Mouse (Mus musculus) neural tube, embryonic 13.5 days (tissue): ENCODE results near the gene Ppm1a. TPM values are rescaled to one million over a fixed set of nuclear protein-coding genes. Genes with fewer than 3 reads are reported as not detected.

ENCODE experiments used
- ATAC-seq: fragments of 200-750 bp; cut with Nextera tagmentation; 2 replicates; pipeline ENCODE4 v1.8.0; 2017; ENCODE audit warnings: low read depth, mild to moderate bottlenecking, moderate TSS enrichment, moderate library complexity
- H3K27ac ChIP-seq: fragments of 300-500 bp; sonication (generic); replicated peaks from 2 replicates; pipeline ENCODE4 v1.5.1; 2015; ENCODE audit warnings: moderate library complexity, mild to moderate bottlenecking, inconsistent platforms
- H3K27me3 ChIP-seq: fragments of 300-500 bp; sonication (generic); 2 replicates; pipeline ENCODE4 v1.6.1; 2015; ENCODE audit warnings: mild to moderate bottlenecking, inconsistent platforms
- H3K36me3 ChIP-seq: fragments of 300-500 bp; sonication (generic); 2 replicates; pipeline ENCODE4 v1.6.1; 2015; ENCODE audit warnings: mild to moderate bottlenecking, inconsistent platforms
- H3K4me1 ChIP-seq: fragments of 300-500 bp; sonication (generic); replicated peaks from 2 replicates; pipeline ENCODE4 v1.6.1; 2015; ENCODE audit warnings: inconsistent platforms
- H3K4me2 ChIP-seq: fragments of 300-500 bp; sonication (generic); 2 replicates; pipeline ENCODE4 v1.6.1; 2015; ENCODE audit warnings: inconsistent platforms, mild to moderate bottlenecking, moderate library complexity
- H3K4me3 ChIP-seq: fragments of 300-500 bp; sonication (generic); 2 replicates; pipeline ENCODE4 v1.5.1; 2015; ENCODE audit warnings: mild to moderate bottlenecking, inconsistent platforms
- H3K9ac ChIP-seq: fragments of 300-500 bp; sonication (generic); 2 replicates; pipeline ENCODE4 v1.6.1; 2015; ENCODE audit warnings: moderate library complexity, mild to moderate bottlenecking, inconsistent platforms
- H3K9me3 ChIP-seq: fragments of 300-500 bp; sonication (generic); 2 replicates; pipeline ENCODE4 v1.6.1; 2016; ENCODE audit warnings: inconsistent platforms
- WGBS: fragments of 180-500 bp; shearing (Covaris S2); methylation state at CpG from one replicate; pipeline ENCODE4 v1.1.7; 2015; 5-methylcytosine and 5-hydroxymethylcytosine counted together
- polyA plus RNA-seq: library from polyadenylated mRNA; unstranded; fragments of >200 nt; fragmentation: Nextera tagmentation; extraction: Ambion mirVana; gene quantifications from 2 replicates; pipeline ENCODE4 v1.2.1, GENCODE M21; 2015

The Ppm1a gene
- polyA plus RNA-seq, 1 experiment from 2014 or later: 77.2 TPM

GRCm38 (mm10) chr12:72786986-72787385, 29.7 kb downstream of the Ppm1a start:
- no peak overlapping the region for H3K4me2 ChIP-seq
- no peak overlapping the region for H3K9ac ChIP-seq
- 89% methylated on average over 4 of the region's 4 CpGs for whole genome bisulfite sequencing
- no peak overlapping the region for H3K27ac ChIP-seq
- no peaks in the 10 kb centered on the region for H3K27me3 ChIP-seq
- no peak for ATAC-seq
- H3K36me3 ChIP-seq: peaks cover 33% of the 10 kb centered on the region
- H3K4me3 ChIP-seq: no peak overlapping the region
- 0 out of 2 replicates have a peak, but pooled peaks cover 5% of the 10 kb centered on the region for H3K4me1 ChIP-seq
- no peaks in the 10 kb centered on the region for H3K9me3 ChIP-seq

GRCm38 (mm10) chr12:72790538-72790937, 33.3 kb downstream of the Ppm1a start:
- ATAC-seq: no peak

GRCm38 (mm10) chr12:72792320-72793091, 35.3 kb downstream of the Ppm1a start:
- Histone ChIP-seq H3K4me1 (0 out of 2 replicates have a peak, but pooled peaks cover 5% of the 10 kb centered on the region), H3K27ac (no peak overlapping the region), H3K27me3 (no peaks in the 10 kb centered on the region), H3K36me3 (peaks cover 42% of the 10 kb centered on the region), H3K4me2 (no peak overlapping the region), H3K4me3 (no peak overlapping the region), H3K9me3 (no peaks in the 10 kb centered on the region), H3K9ac (no peak overlapping the region)
- no peak for ATAC-seq
- 83% methylated on average over 11 of the region's 11 CpGs for WGBS

More at GRCm38 (mm10) chr12:72790538-72790937, 33.3 kb downstream of the Ppm1a start:
- 0 out of 2 replicates have a peak, but pooled peaks cover 5% of the 10 kb centered on the region for H3K4me1 ChIP-seq
- no peak overlapping the region for H3K4me3 ChIP-seq
- no peak overlapping the region for H3K9ac ChIP-seq
- no peaks in the 10 kb centered on the region for H3K9me3 ChIP-seq
- no peaks in the 10 kb centered on the region for H3K27me3 ChIP-seq
- H3K4me2 ChIP-seq: no peak overlapping the region
- 51% methylated on average over 7 of the region's 7 CpGs for WGBS
- H3K27ac ChIP-seq: no peak overlapping the region
- H3K36me3 ChIP-seq: peaks cover 41% of the 10 kb centered on the region

- Histone ChIP-seq H3K27me3 (no peaks in the 10 kb centered on the region), H3K4me1 (0 out of 2 replicates have a peak, but pooled peaks cover 3% of the 10 kb centered on the region), H3K4me2 (no peak overlapping the region), H3K36me3 (peaks cover 42% of the 10 kb centered on the region), H3K9me3 (no peaks in the 10 kb centered on the region), H3K4me3 (no peak overlapping the region), H3K9ac (no peak overlapping the region), H3K27ac (no peak overlapping the region)
- 94% methylated on average over 8 of the region's 8 CpGs for WGBS
- no peak for ATAC-seq
Measured at GRCm38 (mm10) chr12:72793983-72794382, 36.7 kb downstream of the Ppm1a start.

- H3K27me3 ChIP-seq: no peaks in the 10 kb centered on the region
- H3K4me3 ChIP-seq: no peak overlapping the region
- peaks cover 6% of the 10 kb centered on the region; the same call in 1 of the 2 replicates for H3K4me1 ChIP-seq
- H3K9me3 ChIP-seq: no peaks in the 10 kb centered on the region; the same call in 1 of the 2 replicates
- no peak overlapping the region for H3K9ac ChIP-seq
- no peak overlapping the region for H3K27ac ChIP-seq
- 83% methylated on average over 6 of the region's 6 CpGs for WGBS
- H3K4me2 ChIP-seq: no peak overlapping the region
- H3K36me3 ChIP-seq: no peaks in the 10 kb centered on the region
- no peak for ATAC-seq
Measured at GRCm38 (mm10) chr12:72809798-72810197, 52.5 kb downstream of the Ppm1a start.

- Histone ChIP-seq H3K27ac (no peak overlapping the region), H3K4me2 (no peak overlapping the region), H3K36me3 (no peaks in the 10 kb centered on the region), H3K27me3 (no peaks in the 10 kb centered on the region), H3K9ac (no peak overlapping the region), H3K9me3 (no peaks in the 10 kb centered on the region; the same call in none of the 2 replicates), H3K4me1 (peaks cover 6% of the 10 kb centered on the region; the same call in 1 of the 2 replicates), H3K4me3 (no peak overlapping the region)
- ATAC-seq: no peak
- 73% methylated on average over 3 of the region's 3 CpGs for WGBS
Measured at GRCm38 (mm10) chr12:72811588-72811987, 54.3 kb downstream of the Ppm1a start.

GRCm38 (mm10) chr12:72820940-72821431, 63.7 kb downstream of the Ppm1a start:
- 2% methylated on average over 24 of the region's 24 CpGs for WGBS
- peak overlapping the region; percentile 86 for H3K27ac ChIP-seq
- ATAC-seq: peak; percentile 92
- H3K9me3 ChIP-seq: no peaks in the 10 kb centered on the region; the same call in 1 of the 2 replicates
- H3K4me1 ChIP-seq: peaks cover 11% of the 10 kb centered on the region
- peak overlapping the region; percentile 43 for H3K4me3 ChIP-seq
- peak overlapping the region; percentile 73 for H3K9ac ChIP-seq
- H3K4me2 ChIP-seq: peak overlapping the region; percentile 74
- no peaks in the 10 kb centered on the region for H3K36me3 ChIP-seq
- H3K27me3 ChIP-seq: peaks cover 17% of the 10 kb centered on the region

- peaks cover 11% of the 10 kb centered on the region for H3K4me1 ChIP-seq
- H3K36me3 ChIP-seq: no peaks in the 10 kb centered on the region
- peak overlapping the region; percentile 43 for H3K4me3 ChIP-seq
- peak overlapping the region; percentile 86 for H3K27ac ChIP-seq
- H3K9ac ChIP-seq: peak overlapping the region; percentile 73
- H3K27me3 ChIP-seq: peaks cover 17% of the 10 kb centered on the region
- ATAC-seq: no peak
- peak overlapping the region; percentile 74 for H3K4me2 ChIP-seq
- 38% methylated on average over 6 of the region's 6 CpGs for WGBS
- H3K9me3 ChIP-seq: no peaks in the 10 kb centered on the region
Measured at GRCm38 (mm10) chr12:72821589-72821988, 64.3 kb downstream of the Ppm1a start.

GRCm38 (mm10) chr12:72825656-72826055, 68.4 kb downstream of the Ppm1a start:
- ATAC-seq: no peak
- WGBS: 54% methylated on average over 5 of the region's 5 CpGs
- Histone ChIP-seq H3K36me3 (no peaks in the 10 kb centered on the region), H3K9me3 (no peaks in the 10 kb centered on the region), H3K27me3 (peaks cover 27% of the 10 kb centered on the region), H3K27ac (no peak overlapping the region), H3K4me3 (no peak overlapping the region), H3K4me2 (no peak overlapping the region), H3K9ac (no peak overlapping the region), H3K4me1 (peaks cover 10% of the 10 kb centered on the region)

- Histone ChIP-seq H3K9ac (no peak overlapping the region), H3K4me3 (no peak overlapping the region), H3K36me3 (no peaks in the 10 kb centered on the region), H3K9me3 (no peaks in the 10 kb centered on the region), H3K4me1 (peaks cover 10% of the 10 kb centered on the region), H3K27me3 (peaks cover 37% of the 10 kb centered on the region), H3K27ac (no peak overlapping the region), H3K4me2 (no peak overlapping the region)
- ATAC-seq: no peak
- WGBS: 76% methylated on average over 9 of the region's 9 CpGs
Measured at GRCm38 (mm10) chr12:72828846-72829556, 71.7 kb downstream of the Ppm1a start.

- Histone ChIP-seq H3K36me3 (no peaks in the 10 kb centered on the region), H3K4me3 (no peak overlapping the region), H3K9ac (no peak overlapping the region), H3K9me3 (no peaks in the 10 kb centered on the region), H3K4me1 (peaks cover 10% of the 10 kb centered on the region), H3K4me2 (no peak overlapping the region), H3K27ac (no peak overlapping the region), H3K27me3 (peaks cover 38% of the 10 kb centered on the region)
- no peak for ATAC-seq
- 68% methylated on average over 20 of the region's 20 CpGs for WGBS
Measured at GRCm38 (mm10) chr12:72829777-72830176, 72.5 kb downstream of the Ppm1a start.

- Histone ChIP-seq H3K4me1 (peaks cover 10% of the 10 kb centered on the region), H3K9ac (no peak overlapping the region), H3K36me3 (no peaks in the 10 kb centered on the region), H3K4me3 (no peak overlapping the region), H3K9me3 (no peaks in the 10 kb centered on the region), H3K27ac (no peak overlapping the region), H3K27me3 (peaks cover 37% of the 10 kb centered on the region), H3K4me2 (no peak overlapping the region)
- 55% methylated on average over 8 of the region's 8 CpGs for WGBS
- ATAC-seq: no peak
Measured at GRCm38 (mm10) chr12:72830317-72830716, 73.1 kb downstream of the Ppm1a start.
